Mouse (Mus musculus) limb, embryonic 13.5 days (tissue): ENCODE measurements around the gene Arcn1. TPM values are rescaled to one million over a fixed set of nuclear protein-coding genes. Genes with fewer than 3 reads are reported as not detected.
"Not testable (repeated sequence)": the region's sequence is repeated elsewhere in the genome, so short reads cannot be mapped to it uniquely, and the experiment has no call there.

Source experiments
- ATAC-seq: fragments of 200-750 bp; cut with Nextera tagmentation; 2 replicates; pipeline ENCODE4 v1.8.0; 2017; ENCODE audit warnings: low read depth, moderate number of reproducible peaks, moderate TSS enrichment; ENCODE audit not compliant: low FRiP score
- H3K27ac ChIP-seq: fragments of 300-500 bp; sonication (generic); 2 replicates; pipeline ENCODE4 v1.5.1; 2015; ENCODE audit warnings: inconsistent platforms, mild to moderate bottlenecking, moderate library complexity
- H3K27me3 ChIP-seq: fragments of 300-500 bp; sonication (generic); 2 replicates; pipeline ENCODE4 v1.6.1; 2015; ENCODE audit warnings: mild to moderate bottlenecking, inconsistent platforms
- H3K36me3 ChIP-seq: fragments of 300-500 bp; sonication (generic); 2 replicates; pipeline ENCODE4 v1.6.1; 2015; ENCODE audit warnings: inconsistent platforms, mild to moderate bottlenecking, moderate library complexity
- H3K4me1 ChIP-seq: fragments of 300-500 bp; sonication (generic); 2 replicates; pipeline ENCODE4 v1.6.1; 2015; ENCODE audit warnings: inconsistent platforms
- H3K4me2 ChIP-seq: fragments of 300-500 bp; sonication (generic); replicated peaks from 2 replicates; pipeline ENCODE4 v1.6.1; 2015; ENCODE audit warnings: inconsistent platforms, mild to moderate bottlenecking, moderate library complexity
- H3K4me3 ChIP-seq: fragments of 300-500 bp; sonication (generic); 2 replicates; pipeline ENCODE4 v1.5.1; 2015; ENCODE audit warnings: moderate library complexity, mild to moderate bottlenecking, inconsistent platforms
- H3K9ac ChIP-seq: fragments of 300-500 bp; sonication (generic); 2 replicates; pipeline ENCODE4 v1.6.1; 2015; ENCODE audit warnings: mild to moderate bottlenecking, inconsistent platforms
- H3K9me3 ChIP-seq: fragments of 300-500 bp; sonication (generic); 2 replicates; pipeline ENCODE4 v1.6.1; 2016; ENCODE audit warnings: inconsistent platforms
- WGBS: fragments of 180-500 bp; shearing (Covaris S2); methylation state at CpG from one replicate; pipeline ENCODE4 v1.1.7; 2015; 5-methylcytosine and 5-hydroxymethylcytosine counted together
- polyA plus RNA-seq: library from polyadenylated mRNA; unstranded; fragments of >200 nt; fragmentation: Nextera tagmentation; extraction: Ambion mirVana; gene quantifications from 2 replicates; pipeline ENCODE4 v1.2.1, GENCODE M21; 2015

The Arcn1 gene
- polyA plus RNA-seq, 1 experiment from 2014 or later = 225 TPM

DNA sequence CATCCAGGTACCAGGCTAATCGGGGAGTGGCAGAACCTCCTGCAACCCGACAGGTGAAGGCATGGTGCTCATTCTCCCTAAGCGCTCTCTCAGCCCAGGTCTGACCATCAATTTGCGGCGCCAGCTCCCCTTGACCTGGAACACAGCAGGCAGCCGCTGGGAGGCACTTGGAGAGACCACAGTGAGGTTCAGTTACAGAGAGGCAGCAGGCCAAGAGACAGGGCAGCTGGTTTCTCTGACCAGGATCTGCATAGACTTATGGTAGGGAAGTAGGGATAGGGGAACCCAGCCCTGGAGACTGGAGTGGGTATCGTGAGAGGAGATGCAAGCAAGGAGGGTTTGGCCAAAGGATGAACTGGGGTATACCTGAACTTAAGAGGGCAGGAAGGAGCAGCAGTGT is 30.7 kb upstream of the Arcn1 start:
- Histone ChIP-seq H3K9ac (peak overlapping the region; percentile 72; the same call in 1 of the 2 replicates), H3K4me2 (peak overlapping the region; percentile 94), H3K27ac (no peak overlapping the region), H3K4me3 (peak overlapping the region; percentile 66), H3K4me1 (peaks cover 14% of the 10 kb centered on the region), H3K36me3 (no peaks in the 10 kb centered on the region), H3K9me3 (no peaks in the 10 kb centered on the region), H3K27me3 (peaks cover 38% of the 10 kb centered on the region)
- 42% methylated on average over 7 of the region's 7 CpGs for WGBS
- no peak for ATAC-seq

DNA sequence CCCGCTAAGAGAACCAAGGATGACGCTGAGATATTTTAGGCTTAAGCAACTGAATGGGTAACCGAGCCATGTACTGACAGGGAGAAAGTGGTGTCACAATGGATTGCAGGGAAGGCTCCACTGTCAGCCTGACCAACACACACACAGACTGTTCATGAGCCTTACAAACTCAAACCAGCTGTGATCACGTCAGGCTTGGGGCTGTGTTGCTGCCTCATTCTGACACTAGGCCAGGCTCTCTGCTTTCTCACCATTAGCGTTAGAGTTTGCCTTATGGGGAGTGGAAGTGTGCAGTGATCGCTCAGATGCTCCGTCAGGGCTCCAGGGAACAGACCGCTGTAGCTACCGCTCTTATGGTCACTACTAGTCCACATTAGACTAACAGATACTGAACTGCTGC is 25.2 kb upstream of the Arcn1 start:
- peaks cover 10% of the 10 kb centered on the region for H3K27me3 ChIP-seq
- H3K9me3 ChIP-seq = no peaks in the 10 kb centered on the region
- no peak overlapping the region for H3K4me2 ChIP-seq
- WGBS = 63% methylated on average over 9 of the region's 9 CpGs
- H3K4me1 ChIP-seq = 0 out of 2 replicates have a peak, but pooled peaks cover 7% of the 10 kb centered on the region
- no peak overlapping the region for H3K9ac ChIP-seq
- no peak for ATAC-seq
- no peak overlapping the region for H3K4me3 ChIP-seq
- peaks cover 48% of the 10 kb centered on the region for H3K36me3 ChIP-seq
- no peak overlapping the region; the same call in 1 of the 2 replicates for H3K27ac ChIP-seq

DNA sequence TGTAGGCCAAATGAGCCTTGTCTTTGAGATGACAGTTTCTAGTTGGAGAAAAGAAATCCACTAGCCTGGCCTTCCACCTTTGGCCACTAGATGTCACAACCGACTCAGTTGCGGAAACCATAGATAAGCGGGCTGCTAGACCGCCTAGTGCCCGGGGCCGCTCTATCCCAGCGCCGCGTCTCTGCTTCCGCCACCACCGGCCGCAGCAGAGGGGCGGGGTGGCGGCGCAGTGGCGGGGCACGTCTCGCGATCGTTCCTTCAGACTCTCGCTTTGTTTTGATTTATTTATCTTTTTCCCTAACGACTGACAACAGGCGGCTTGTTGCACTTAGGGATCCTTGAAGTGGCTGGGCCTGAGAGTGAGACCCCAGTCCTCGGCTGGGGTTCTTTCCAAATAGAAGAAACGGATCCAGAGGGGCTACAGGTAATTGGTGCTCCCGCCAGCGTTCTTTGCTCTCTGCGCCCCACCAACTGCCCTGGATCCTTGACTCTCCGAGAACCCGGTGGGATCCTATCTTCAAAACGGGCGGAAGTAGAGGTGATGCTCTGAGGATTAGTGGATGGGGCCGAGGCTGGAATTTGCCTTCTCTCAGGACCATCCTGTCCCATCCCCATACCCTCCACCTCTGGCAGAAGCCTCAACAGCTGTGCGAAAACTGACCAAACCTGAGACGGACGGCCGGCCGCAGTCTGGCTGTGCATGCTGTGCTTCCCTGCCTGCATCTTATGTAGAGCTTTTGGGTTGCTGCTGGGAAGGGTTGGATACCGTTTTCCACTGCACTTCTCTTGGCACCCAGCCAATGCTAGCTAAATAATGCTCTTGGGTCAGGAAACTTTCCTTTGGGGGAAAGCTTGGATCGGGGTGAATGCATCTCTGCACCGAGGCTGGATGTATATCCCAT is 5.4 kb upstream of the Arcn1 start:
- H3K27me3 ChIP-seq = no peaks in the 10 kb centered on the region
- no peaks in the 10 kb centered on the region for H3K9me3 ChIP-seq
- peak overlapping the region; percentile 92 for H3K9ac ChIP-seq
- H3K4me2 ChIP-seq = peak overlapping the region; percentile 78
- H3K4me1 ChIP-seq = peaks cover 10% of the 10 kb centered on the region
- peak overlapping the region; percentile 88 for H3K27ac ChIP-seq
- H3K36me3 ChIP-seq = peaks cover 29% of the 10 kb centered on the region
- ATAC-seq = peak; percentile 99
- H3K4me3 ChIP-seq = peak overlapping the region; percentile 72
- WGBS = under 1% methylated on average over 41 of the region's 41 CpGs

DNA sequence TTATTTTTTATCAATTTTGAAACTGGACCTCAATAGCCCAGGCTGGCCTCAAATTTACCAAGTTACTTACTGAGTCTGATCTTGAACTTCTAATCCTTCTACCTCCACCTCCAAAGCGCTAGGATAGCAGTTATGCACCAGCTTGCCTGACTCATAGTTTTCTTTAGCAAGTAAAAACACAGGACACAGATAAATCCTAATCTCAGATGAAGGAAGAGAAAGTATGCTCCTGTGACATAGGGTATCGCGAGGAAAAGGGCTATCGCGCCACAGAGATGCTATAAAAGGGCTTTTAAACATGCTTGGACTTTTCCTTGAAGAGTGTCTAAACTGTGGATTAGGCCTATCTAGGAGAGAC is 4.7 kb upstream of the Arcn1 start:
- no peak overlapping the region for H3K4me2 ChIP-seq
- no peak overlapping the region for H3K9ac ChIP-seq
- H3K36me3 ChIP-seq = peaks cover 28% of the 10 kb centered on the region
- ATAC-seq = no peak
- H3K9me3 ChIP-seq = no peaks in the 10 kb centered on the region
- WGBS = 32% methylated on average over 5 of the region's 5 CpGs
- H3K4me1 ChIP-seq = peaks cover 10% of the 10 kb centered on the region
- no peaks in the 10 kb centered on the region for H3K27me3 ChIP-seq
- H3K27ac ChIP-seq = no peak overlapping the region
- no peak overlapping the region for H3K4me3 ChIP-seq

GRCm38 (mm10) chr9:44771376-44771775 is 3.7 kb upstream of the Arcn1 start:
- Histone ChIP-seq H3K27ac (no peak overlapping the region), H3K27me3 (no peaks in the 10 kb centered on the region), H3K36me3 (peaks cover 19% of the 10 kb centered on the region), H3K4me2 (no peak overlapping the region), H3K9ac (no peak overlapping the region), H3K4me1 (peaks cover 12% of the 10 kb centered on the region), H3K4me3 (no peak overlapping the region), H3K9me3 (no peaks in the 10 kb centered on the region)
- ATAC-seq = no peak
- 89% methylated on average over 5 of the region's 5 CpGs for WGBS

DNA sequence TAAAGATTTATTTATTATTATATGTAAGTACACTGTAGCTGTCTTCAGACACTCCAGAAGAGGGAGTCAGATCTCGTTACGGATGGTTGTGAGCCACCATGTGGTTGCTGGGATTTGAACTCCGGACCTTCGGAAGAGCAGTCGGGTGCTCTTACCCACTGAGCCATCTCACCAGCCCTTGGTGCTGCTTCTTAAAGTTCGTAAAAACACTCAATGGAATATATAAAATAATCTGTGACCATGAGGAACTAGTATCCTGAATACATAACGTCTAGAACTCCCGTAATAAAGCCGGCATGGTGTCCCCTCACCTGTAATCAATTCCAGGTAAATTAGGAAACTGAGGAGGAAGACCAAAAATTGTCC is 367 bp upstream of the Arcn1 start:
- not testable (repeated sequence) for H3K27me3 ChIP-seq, H3K27ac ChIP-seq, H3K9ac ChIP-seq, H3K36me3 ChIP-seq, H3K9me3 ChIP-seq, ATAC-seq
- H3K4me3 ChIP-seq = peak overlapping the region; percentile 96
- H3K4me1 ChIP-seq = peaks cover 19% of the 10 kb centered on the region
- WGBS = 31% methylated on average over 9 of the region's 9 CpGs
- peak overlapping the region; percentile 77 for H3K4me2 ChIP-seq

- H3K4me1 ChIP-seq = peaks cover 14% of the 10 kb centered on the region
Measured at GRCm38 (mm10) chr9:44760873-44761272, 6.8 kb downstream of the Arcn1 start.

GRCm38 (mm10) chr9:44748473-44748872 is 19.2 kb downstream of the Arcn1 start:
- H3K27me3 ChIP-seq = no peaks in the 10 kb centered on the region
- ATAC-seq = no peak
- H3K27ac ChIP-seq = no peak overlapping the region
- no peak overlapping the region for H3K4me3 ChIP-seq
- peaks cover 93% of the 10 kb centered on the region for H3K36me3 ChIP-seq
- no peaks in the 10 kb centered on the region for H3K9me3 ChIP-seq
- no peaks in the 10 kb centered on the region for H3K4me1 ChIP-seq
- no peak overlapping the region for H3K4me2 ChIP-seq
- H3K9ac ChIP-seq = no peak overlapping the region
- 81% methylated on average over 7 of the region's 7 CpGs for WGBS

More at GRCm38 (mm10) chr9:44760873-44761272, 6.8 kb downstream of the Arcn1 start:
- Histone ChIP-seq H3K9me3 (no peaks in the 10 kb centered on the region), H3K27me3 (no peaks in the 10 kb centered on the region), H3K4me2 (no peak overlapping the region), H3K9ac (no peak overlapping the region), H3K27ac (no peak overlapping the region), H3K36me3 (peaks cover 45% of the 10 kb centered on the region), H3K4me3 (no peak overlapping the region)
- ATAC-seq = no peak
- 87% methylated on average over 2 of the region's 2 CpGs for WGBS

- Histone ChIP-seq H3K4me2 (no peak overlapping the region), H3K27me3 (no peaks in the 10 kb centered on the region), H3K4me1 (no peaks in the 10 kb centered on the region), H3K36me3 (peaks cover 94% of the 10 kb centered on the region), H3K27ac (no peak overlapping the region), H3K9me3 (no peaks in the 10 kb centered on the region), H3K9ac (no peak overlapping the region), H3K4me3 (no peak overlapping the region)
- ATAC-seq = no peak
- 95% methylated on average over 3 of the region's 3 CpGs for WGBS
Measured at GRCm38 (mm10) chr9:44747341-44747740, 20.3 kb downstream of the Arcn1 start.

GRCm38 (mm10) chr9:44746666-44747065 is 21.0 kb downstream of the Arcn1 start:
- no peak overlapping the region for H3K27ac ChIP-seq
- no peaks in the 10 kb centered on the region for H3K9me3 ChIP-seq
- no peaks in the 10 kb centered on the region for H3K4me1 ChIP-seq
- no peak overlapping the region for H3K4me3 ChIP-seq
- WGBS = 88% methylated on average over 3 of the region's 3 CpGs
- no peak overlapping the region for H3K9ac ChIP-seq
- H3K4me2 ChIP-seq = no peak overlapping the region
- no peaks in the 10 kb centered on the region for H3K27me3 ChIP-seq
- peaks cover 91% of the 10 kb centered on the region for H3K36me3 ChIP-seq
- no peak for ATAC-seq

GRCm38 (mm10) chr9:44745371-44745770 is 22.3 kb downstream of the Arcn1 start:
- no peaks in the 10 kb centered on the region for H3K4me1 ChIP-seq
- H3K9ac ChIP-seq = no peak overlapping the region
- H3K36me3 ChIP-seq = peaks cover 88% of the 10 kb centered on the region
- no peak overlapping the region for H3K4me2 ChIP-seq
- WGBS = 95% methylated on average over 7 of the region's 7 CpGs
- no peaks in the 10 kb centered on the region for H3K9me3 ChIP-seq
- no peak overlapping the region for H3K27ac ChIP-seq
- H3K4me3 ChIP-seq = no peak overlapping the region
- no peaks in the 10 kb centered on the region for H3K27me3 ChIP-seq
- no peak for ATAC-seq

GRCm38 (mm10) chr9:44740663-44741192 is 26.9 kb downstream of the Arcn1 start:
- Histone ChIP-seq H3K4me2 (no peak overlapping the region), H3K4me1 (peaks cover 23% of the 10 kb centered on the region), H3K27ac (no peak overlapping the region), H3K9me3 (no peaks in the 10 kb centered on the region), H3K9ac (no peak overlapping the region), H3K36me3 (peaks cover 46% of the 10 kb centered on the region), H3K27me3 (no peaks in the 10 kb centered on the region), H3K4me3 (no peak overlapping the region)
- 80% methylated on average over 1 of the region's 1 CpGs for WGBS
- ATAC-seq = no peak
